Mouse (Mus musculus) heart, postnatal 0 days (tissue): ENCODE results near the gene Fbxo34. TPM values are rescaled to one million over a fixed set of nuclear protein-coding genes. Genes with fewer than 3 reads are reported as not detected.
"Not testable (repeated sequence)": the region's sequence is repeated elsewhere in the genome, so short reads cannot be mapped to it uniquely, and the experiment has no call there.

Experiments used
- ATAC-seq: fragments of 200-750 bp; cut with Nextera tagmentation; 2 replicates; pipeline ENCODE4 v1.8.0; 2017; ENCODE audit warnings: low read depth, moderate number of reproducible peaks, moderate library complexity; ENCODE audit not compliant: insufficient read depth
- DNase-seq: peaks from one replicate; pipeline ENCODE4 v3.0.0-alpha.2; 2016; ENCODE audit warnings: low spot score
- H3K27ac ChIP-seq: fragments of 300-500 bp; sonication (generic); 2 replicates; pipeline ENCODE4 v1.5.1; 2014; ENCODE audit warnings: low read depth, mild to moderate bottlenecking
- H3K27me3 ChIP-seq: fragments of 300-500 bp; sonication (generic); 2 replicates; pipeline ENCODE4 v1.6.1; 2014; ENCODE audit warnings: low read length, mixed read lengths; ENCODE audit not compliant: control insufficient read depth, insufficient read depth
- H3K36me3 ChIP-seq: fragments of 300-500 bp; sonication (generic); replicated peaks from 2 replicates; pipeline ENCODE4 v1.6.1; 2014; ENCODE audit warnings: low read length, mixed read lengths; ENCODE audit not compliant: control insufficient read depth, insufficient read depth
- H3K4me1 ChIP-seq: fragments of 300-500 bp; sonication (generic); 2 replicates; pipeline ENCODE4 v1.6.1; 2014; ENCODE audit warnings: antibody characterized with exemption; ENCODE audit not compliant: control insufficient read depth, insufficient read depth
- H3K4me2 ChIP-seq: fragments of 300-500 bp; sonication (generic); 2 replicates; pipeline ENCODE4 v1.6.1; 2014; ENCODE audit warnings: low read depth, mild to moderate bottlenecking, low read length, moderate library complexity
- H3K4me3 ChIP-seq: fragments of 300-500 bp; sonication (generic); 2 replicates; pipeline ENCODE4 v1.5.1; 2014; ENCODE audit warnings: low read depth, low read length
- H3K9ac ChIP-seq: fragments of 300-500 bp; sonication (generic); replicated peaks from 2 replicates; pipeline ENCODE4 v1.6.1; 2014; ENCODE audit warnings: low read depth, low read length, mixed read lengths
- H3K9me3 ChIP-seq: fragments of 300-500 bp; sonication (generic); replicated peaks from 2 replicates; pipeline ENCODE4 v1.6.1; 2016; ENCODE audit warnings: low read length; ENCODE audit not compliant: control insufficient read depth
- CTCF ChIP-seq: IDR thresholded peaks from 2 replicates; pipeline ENCODE4 v1.5.1; 2016; ENCODE audit warnings: antibody characterized with exemption, control low read depth, low read depth
- EP300 ChIP-seq: IDR thresholded peaks from 2 replicates; pipeline ENCODE4 v1.6.1; 2016; ENCODE audit warnings: antibody characterized with exemption, low read depth
- WGBS: fragments of 180-500 bp; shearing (Covaris S2); extraction: QIAGEN DNeasy Blood & Tissue Kit; methylation state at CpG from one replicate; pipeline ENCODE4 v1.1.7; 2014; 5-methylcytosine and 5-hydroxymethylcytosine counted together
- polyA plus RNA-seq: library from polyadenylated mRNA; unstranded; fragments of >200 nt; fragmentation: Nextera tagmentation; extraction: Ambion mirVana; gene quantifications from 2 replicates; pipeline ENCODE4 v1.2.1, GENCODE M21; 2015
- total RNA-seq: library from RNA; depleted of rRNA; stranded (reverse); fragments of >200 nt; gene quantifications from 2 replicates; pipeline ENCODE4 v1.2.3, GENCODE M21; 2014; ENCODE audit warnings: low replicate concordance; rRNA removed

Gene Fbxo34
- total RNA-seq (9.9 and 11.7 TPM in 2 replicates), polyA plus RNA-seq (10.7 and 12.8 TPM in 2 replicates)

GRCm38 (mm10) chr14:47450121-47450520, at the start of gene Fbxo34:
Gene Fbxo34 (plus strand): TSS chr14:47450421.
- H3K4me2 ChIP-seq, H3K36me3 ChIP-seq, H3K27me3 ChIP-seq, H3K4me3 ChIP-seq, ATAC-seq, H3K9me3 ChIP-seq, H3K4me1 ChIP-seq, H3K27ac ChIP-seq, DNase-seq, H3K9ac ChIP-seq: not testable (repeated sequence)
- WGBS, result 76% methylated on average over 2 of the region's 5 CpGs

GRCm38 (mm10) chr14:47402735-47403134, 47.5 kb upstream of the Fbxo34 start:
- TF ChIP-seq CTCF (no peak), EP300 (no peak)
- whole genome bisulfite sequencing, result 94% methylated on average over 8 of the region's 8 CpGs
- Histone ChIP-seq H3K9me3 (no peaks in the 10 kb centered on the region), H3K36me3 (peaks cover 94% of the 10 kb centered on the region), H3K27me3 (no peaks in the 10 kb centered on the region), H3K9ac (no peak overlapping the region), H3K4me1 (no peaks in the 10 kb centered on the region), H3K27ac (no peak overlapping the region), H3K4me2 (no peak overlapping the region), H3K4me3 (no peak overlapping the region)
- ATAC-seq (no peak), DNase-seq (no peak)

- no peaks in the 10 kb centered on the region for H3K27me3 ChIP-seq
- DNase-seq (no peak), ATAC-seq (no peak)
- no peaks in the 10 kb centered on the region for H3K9me3 ChIP-seq
- H3K36me3 ChIP-seq, result peaks cover 96% of the 10 kb centered on the region
- H3K27ac ChIP-seq, result no peak overlapping the region
- no peak overlapping the region for H3K4me3 ChIP-seq
- WGBS, result 85% methylated on average over 9 of the region's 9 CpGs
- H3K4me2 ChIP-seq, result no peak overlapping the region
- no peaks in the 10 kb centered on the region for H3K4me1 ChIP-seq
- H3K9ac ChIP-seq, result no peak overlapping the region
- TF ChIP-seq CTCF, result no peak
- no peak for TF ChIP-seq EP300
Measured at GRCm38 (mm10) chr14:47406000-47406399, 44.2 kb upstream of the Fbxo34 start.

- peaks cover 35% of the 10 kb centered on the region for H3K36me3 ChIP-seq
- no peaks in the 10 kb centered on the region for H3K27me3 ChIP-seq
- DNase-seq (no peak), ATAC-seq (no peak)
- H3K9ac ChIP-seq, result peak overlapping the region; percentile 48; the same call in 1 of the 2 replicates
- TF ChIP-seq CTCF, result no peak
- TF ChIP-seq EP300, result no peak
- H3K9me3 ChIP-seq, result no peaks in the 10 kb centered on the region
- peaks cover 6% of the 10 kb centered on the region; the same call in 1 of the 2 replicates for H3K4me1 ChIP-seq
- H3K4me2 ChIP-seq, result peak overlapping the region; percentile 76
- H3K4me3 ChIP-seq, result peak overlapping the region; percentile 66
- 27% methylated on average over 3 of the region's 3 CpGs for WGBS
- no peak overlapping the region for H3K27ac ChIP-seq
Measured at GRCm38 (mm10) chr14:47417346-47417745, 32.9 kb upstream of the Fbxo34 start.

GRCm38 (mm10) chr14:47417775-47418665, 32.2 kb upstream of the Fbxo34 start, which contains the start of gene Dlgap5:
Gene Dlgap5 (minus strand): TSS chr14:47418407.
- 2% methylated on average over 36 of the region's 36 CpGs for WGBS
- Histone ChIP-seq H3K27me3 (no peaks in the 10 kb centered on the region), H3K9ac (peak within 1 kb of the TSS; percentile 48; the same call in 1 of the 2 replicates), H3K4me2 (peak within 1 kb of the TSS; percentile 76), H3K36me3 (peaks cover 31% of the 10 kb centered on the region), H3K9me3 (no peaks in the 10 kb centered on the region), H3K4me3 (peak within 1 kb of the TSS; percentile 66), H3K27ac (peak within 1 kb of the TSS; percentile 31), H3K4me1 (peaks cover 6% of the 10 kb centered on the region; the same call in 1 of the 2 replicates)
- TF ChIP-seq EP300 (no peak), CTCF (no peak; the same call in 1 of the 2 replicates)
- DNase-seq (peak; percentile 95), ATAC-seq (peak; percentile 99)
